Mouse (Mus musculus) testis, adult 2 months (tissue): ENCODE data around the gene Sez6l. TPM values are rescaled to one million over a fixed set of nuclear protein-coding genes. Genes with fewer than 3 reads are reported as not detected.

Experiments used
- H3K27ac ChIP-seq: fragments of 200-500 bp; 2 replicates; pipeline ENCODE4 v1.5.1; 2012; ENCODE audit warnings: low read depth, low read length; ENCODE audit not compliant: control insufficient read depth, insufficient read depth
- H3K27me3 ChIP-seq: fragments of 200-500 bp; 2 replicates; pipeline ENCODE4 v1.6.1; 2012; ENCODE audit warnings: mild to moderate bottlenecking, low read length, moderate library complexity; ENCODE audit not compliant: control insufficient read depth, insufficient read depth
- H3K36me3 ChIP-seq: fragments of 200-500 bp; 2 replicates; pipeline ENCODE4 v1.6.1; 2012; ENCODE audit warnings: mild to moderate bottlenecking, low read length; ENCODE audit not compliant: control insufficient read depth, insufficient read depth
- H3K4me1 ChIP-seq: fragments of 200-500 bp; 2 replicates; pipeline ENCODE4 v1.6.1; 2012; ENCODE audit warnings: low read length; ENCODE audit not compliant: control insufficient read depth, insufficient read depth
- H3K4me3 ChIP-seq: fragments of 200-500 bp; 2 replicates; pipeline ENCODE4 v1.5.1; 2012; ENCODE audit warnings: low read depth, mild to moderate bottlenecking, low read length, moderate library complexity, mixed read lengths; ENCODE audit not compliant: control insufficient read depth
- CTCF ChIP-seq: fragments of 200-500 bp; IDR thresholded peaks from 2 replicates; pipeline ENCODE4 v1.5.1; 2012; ENCODE audit warnings: low read depth, mild to moderate bottlenecking, inconsistent platforms, low read length, moderate library complexity; ENCODE audit not compliant: control insufficient read depth, insufficient read depth, insufficient replicate concordance
- POLR2A ChIP-seq: fragments of 200-500 bp; IDR thresholded peaks from 2 replicates; pipeline ENCODE4 v1.6.1; 2012; ENCODE audit warnings: low read depth, mild to moderate bottlenecking, inconsistent platforms, low read length, moderate library complexity; ENCODE audit not compliant: control insufficient read depth
- polyA plus RNA-seq: library from polyadenylated mRNA; depleted of rRNA; stranded (reverse); fragments of >200 nt; gene quantifications from 2 replicates; pipeline ENCODE4 v1.2.3, GENCODE M21; 2012

Gene Sez6l
- polyA plus RNA-seq, 1 experiment, result 6.9 TPM

GRCm38 (mm10) chr5:112552786-112553185 lies 24.2 kb downstream of the Sez6l start:
- H3K36me3 ChIP-seq, result no peaks in the 10 kb centered on the region
- TF ChIP-seq POLR2A, result no peak
- TF ChIP-seq CTCF, result no peak
- H3K4me3 ChIP-seq, result peak overlapping the region; percentile 1; the same call in 1 of the 2 replicates

GRCm38 (mm10) chr5:112551975-112552728 lies 24.8 kb downstream of the Sez6l start:
- TF ChIP-seq CTCF (no peak), POLR2A (no peak)
- peaks cover 17% of the 10 kb centered on the region for H3K4me1 ChIP-seq
- H3K27ac ChIP-seq, result no peak overlapping the region
- no peaks in the 10 kb centered on the region for H3K27me3 ChIP-seq
- H3K4me3 ChIP-seq, result peak overlapping the region; percentile 67
- H3K36me3 ChIP-seq, result no peaks in the 10 kb centered on the region

More at GRCm38 (mm10) chr5:112552786-112553185, 24.2 kb downstream of the Sez6l start:
- no peaks in the 10 kb centered on the region for H3K27me3 ChIP-seq
- H3K4me1 ChIP-seq, result peaks cover 17% of the 10 kb centered on the region
- no peak overlapping the region for H3K27ac ChIP-seq

GRCm38 (mm10) chr5:112548846-112549620 lies 28.0 kb downstream of the Sez6l start:
- no peak for TF ChIP-seq CTCF
- TF ChIP-seq POLR2A, result no peak
- no peaks in the 10 kb centered on the region for H3K36me3 ChIP-seq
- H3K27ac ChIP-seq, result no peak overlapping the region
- peaks cover 17% of the 10 kb centered on the region for H3K4me1 ChIP-seq
- H3K27me3 ChIP-seq, result no peaks in the 10 kb centered on the region
- no peak overlapping the region for H3K4me3 ChIP-seq

- no peak overlapping the region for H3K4me3 ChIP-seq
- no peaks in the 10 kb centered on the region for H3K27me3 ChIP-seq
- no peak overlapping the region for H3K27ac ChIP-seq
- peaks cover 6% of the 10 kb centered on the region for H3K4me1 ChIP-seq
- TF ChIP-seq POLR2A, result no peak
- TF ChIP-seq CTCF, result no peak
- H3K36me3 ChIP-seq, result no peaks in the 10 kb centered on the region
Observed at GRCm38 (mm10) chr5:112546771-112547170, 30.2 kb downstream of the Sez6l start.

- no peak overlapping the region for H3K4me3 ChIP-seq
- H3K27me3 ChIP-seq, result no peaks in the 10 kb centered on the region
- H3K27ac ChIP-seq, result no peak overlapping the region
- H3K36me3 ChIP-seq, result no peaks in the 10 kb centered on the region
- H3K4me1 ChIP-seq, result peaks cover under 1% of the 10 kb centered on the region
- no peak for TF ChIP-seq CTCF
- TF ChIP-seq POLR2A, result no peak
Observed at GRCm38 (mm10) chr5:112538295-112538694, 38.7 kb downstream of the Sez6l start.

- H3K4me1 ChIP-seq, result peaks cover 8% of the 10 kb centered on the region
- no peak overlapping the region for H3K4me3 ChIP-seq
- no peaks in the 10 kb centered on the region for H3K36me3 ChIP-seq
- no peak overlapping the region for H3K27ac ChIP-seq
- H3K27me3 ChIP-seq, result no peaks in the 10 kb centered on the region
- no peak for TF ChIP-seq CTCF
- no peak for TF ChIP-seq POLR2A
Observed at GRCm38 (mm10) chr5:112535868-112536267, 41.1 kb downstream of the Sez6l start.

- H3K27me3 ChIP-seq, result no peaks in the 10 kb centered on the region
- peaks cover 8% of the 10 kb centered on the region for H3K4me1 ChIP-seq
- no peak overlapping the region for H3K4me3 ChIP-seq
- H3K36me3 ChIP-seq, result no peaks in the 10 kb centered on the region
- no peak overlapping the region for H3K27ac ChIP-seq
- TF ChIP-seq CTCF (no peak), POLR2A (no peak)
Observed at GRCm38 (mm10) chr5:112534146-112534545, 42.8 kb downstream of the Sez6l start.
